Mouse (Mus musculus) small intestine, adult 2 months (tissue): ENCODE measurements around the gene Bach2.

Experiments
- CTCF ChIP-seq: fragments of 200-500 bp; IDR thresholded peaks from 2 replicates; pipeline ENCODE4 v1.5.1; 2012; ENCODE audit warnings: low read depth, mild to moderate bottlenecking, control low read depth, inconsistent platforms, low read length, moderate library complexity, mixed read lengths; ENCODE audit not compliant: insufficient replicate concordance, insufficient read length; ENCODE audit errors: extremely low read depth
- POLR2A ChIP-seq: fragments of 200-500 bp; IDR thresholded peaks from 2 replicates; pipeline ENCODE4 v1.6.1; 2012; ENCODE audit warnings: low read depth, mild to moderate bottlenecking, control low read depth, inconsistent platforms, low read length, moderate library complexity

- TF ChIP-seq CTCF, result no peak
- no peak for TF ChIP-seq POLR2A
Measured at GRCm38 (mm10) chr4:32357996-32358600, 119.5 kb downstream of the Bach2 start.
